Mouse (Mus musculus): ENCODE results near the gene Rapgef2. TPM values are rescaled to one million over a fixed set of nuclear protein-coding genes. Genes with fewer than 3 reads are reported as not detected.
"Not testable (repeated sequence)": the region's sequence is repeated elsewhere in the genome, so short reads cannot be mapped to it uniquely, and the experiment has no call there.

Gene Rapgef2
- total RNA-seq, 2 experiments from 2014 or later = 0.38 to 2.1 TPM

DNA sequence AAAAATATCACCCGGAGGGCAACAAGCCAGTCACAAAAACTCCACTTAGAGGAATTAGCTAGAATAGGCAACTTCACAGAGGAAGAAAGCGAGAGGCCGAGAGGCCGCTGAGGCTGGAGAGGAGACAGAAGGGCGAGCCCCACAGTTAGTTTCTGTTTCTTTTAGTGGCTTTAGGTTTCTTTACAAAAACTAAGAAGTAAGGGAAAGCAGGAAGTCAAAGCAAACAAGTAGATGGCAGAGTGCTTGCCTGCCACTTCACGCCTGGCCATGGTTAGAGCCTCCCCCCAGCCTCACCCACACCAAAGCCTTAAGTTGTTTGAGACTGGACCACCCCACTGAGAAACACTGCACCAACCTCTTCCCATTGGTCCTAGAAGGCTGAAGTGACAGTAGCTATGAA lies 108.2 kb downstream of the Rapgef2 start:
- ATAC-seq (replicated peaks; ENCODE audit: low FRiP score, poor library complexity, severe bottlenecking) = no peak

DNA sequence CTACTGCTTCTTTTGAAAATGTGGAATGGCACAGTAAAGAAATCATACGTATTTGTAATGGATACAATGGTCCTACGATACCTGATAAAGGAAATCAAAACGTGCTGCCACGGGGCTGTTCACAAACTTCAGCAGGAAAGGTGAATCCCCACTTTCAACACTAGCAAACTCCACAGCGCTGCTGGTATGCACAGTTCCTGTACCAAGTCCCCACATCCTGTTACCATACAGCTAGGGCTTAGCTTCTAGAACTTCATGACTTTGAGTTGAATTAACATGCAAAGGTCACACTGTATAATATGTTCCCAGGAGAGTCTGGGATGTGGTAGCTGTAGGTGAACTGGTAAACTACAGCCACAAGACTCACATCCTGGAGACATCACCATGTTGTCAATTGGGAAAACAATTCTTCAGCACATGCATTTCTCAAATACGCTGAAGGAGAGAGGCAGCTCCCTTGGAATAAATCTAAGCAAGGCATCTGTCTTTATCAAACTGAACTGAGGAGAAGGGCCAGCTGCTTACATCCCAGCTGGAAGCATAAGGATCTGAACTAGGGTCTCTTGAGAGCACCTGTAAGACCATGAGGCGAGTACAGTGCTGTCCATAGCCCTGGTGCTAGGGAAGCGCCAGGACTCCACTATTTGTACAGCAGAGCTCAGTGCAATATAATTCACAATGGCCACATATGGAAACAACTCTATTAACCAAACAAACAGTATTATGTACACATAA lies 109.0 kb downstream of the Rapgef2 start:
- ATAC-seq (replicated peaks; ENCODE audit: low FRiP score, poor library complexity, severe bottlenecking) = no peak

DNA sequence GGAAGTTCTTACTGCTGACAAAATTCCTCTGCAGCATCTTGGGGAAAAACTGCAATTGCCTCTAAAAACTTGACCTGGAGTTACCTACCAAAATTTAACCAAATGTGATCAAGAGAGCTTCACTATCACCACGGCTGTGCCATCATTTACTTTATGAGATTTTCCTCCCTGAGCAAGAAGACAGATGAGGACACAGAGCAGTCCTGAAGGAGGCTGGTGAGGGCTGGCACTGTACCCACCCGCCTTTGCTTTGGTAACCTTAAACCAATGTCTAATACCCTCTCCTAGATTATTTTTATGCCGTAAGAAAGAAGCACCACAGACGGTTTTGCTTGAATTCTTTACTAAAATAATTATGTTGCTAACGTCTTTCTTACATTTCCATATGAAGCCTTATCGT lies 112.1 kb downstream of the Rapgef2 start:
- ATAC-seq (replicated peaks; ENCODE audit: low FRiP score, poor library complexity, severe bottlenecking) = no peak

DNA sequence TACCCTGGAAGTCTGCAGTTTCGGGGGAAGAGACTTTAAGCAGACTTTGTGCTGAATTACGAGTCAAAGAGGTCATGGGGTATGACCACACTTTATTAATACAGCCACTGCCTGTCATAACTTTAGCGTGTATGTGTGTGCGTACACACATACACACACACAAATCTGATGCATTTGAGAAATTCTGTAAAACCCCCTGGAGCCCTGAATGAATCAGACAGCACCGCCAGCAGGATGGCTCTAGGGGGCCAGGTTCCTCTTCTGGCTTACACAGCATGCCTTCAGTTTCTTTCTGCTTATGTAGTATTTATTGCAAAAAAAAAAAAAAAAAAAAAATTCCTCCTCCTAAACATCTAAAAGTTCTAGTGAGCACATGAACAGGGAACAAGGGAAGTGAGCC lies 113.0 kb downstream of the Rapgef2 start:
- ATAC-seq (replicated peaks; ENCODE audit: low FRiP score, poor library complexity, severe bottlenecking) = no peak

DNA sequence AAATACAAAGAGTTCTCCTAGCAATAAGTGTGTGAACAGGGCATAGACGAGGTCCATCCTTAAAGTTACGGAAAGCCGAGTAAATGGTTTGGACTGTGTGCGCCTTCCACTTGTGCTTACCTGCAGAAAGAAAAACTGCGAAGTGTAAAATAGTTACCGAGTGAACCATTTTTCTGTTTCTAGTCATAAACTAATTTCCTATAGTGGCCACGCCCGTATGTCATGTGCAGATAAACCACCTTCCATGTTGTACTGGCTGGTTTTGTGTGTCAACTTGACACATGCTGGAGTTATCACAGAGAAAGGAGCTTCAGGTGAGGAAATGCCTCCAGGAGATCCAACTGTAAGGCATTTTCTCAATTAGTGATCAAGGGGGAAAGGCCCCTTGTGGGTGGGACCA lies 115.2 kb downstream of the Rapgef2 start:
- not testable (repeated sequence) for ATAC-seq (replicated peaks; ENCODE audit: low FRiP score, poor library complexity, severe bottlenecking)

DNA sequence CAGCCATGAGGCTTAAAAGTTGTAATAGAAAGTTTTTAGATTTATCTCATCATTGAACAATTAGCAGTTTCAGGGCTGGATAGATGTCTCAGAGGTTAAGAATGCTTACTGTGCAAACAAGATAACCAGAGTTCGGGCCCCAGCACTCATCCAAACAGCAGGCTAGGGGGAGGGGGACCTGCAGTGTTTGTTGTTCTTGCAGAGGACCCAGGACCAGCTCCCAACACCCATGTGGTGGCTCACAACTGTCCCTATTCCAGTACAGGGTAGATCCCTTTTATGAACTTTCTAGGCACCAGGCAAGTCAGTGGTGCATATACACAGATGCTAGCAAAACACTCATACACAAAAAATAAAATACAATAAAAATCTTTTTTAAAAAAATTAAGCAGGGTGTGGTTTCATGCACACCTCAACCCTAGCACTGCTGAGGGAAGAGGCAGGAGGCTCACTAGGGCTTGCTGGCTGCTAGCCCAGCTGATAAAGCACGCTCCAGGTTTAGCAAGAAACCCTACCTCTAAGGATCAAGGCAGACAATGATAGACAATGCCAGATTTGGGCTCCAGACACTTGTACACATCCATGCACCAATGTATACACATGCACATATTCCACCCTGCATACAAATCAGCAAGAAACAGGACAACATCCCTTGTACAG lies 118.0 kb downstream of the Rapgef2 start:
- ATAC-seq (replicated peaks; ENCODE audit: low FRiP score, poor library complexity, severe bottlenecking) = no peak

DNA sequence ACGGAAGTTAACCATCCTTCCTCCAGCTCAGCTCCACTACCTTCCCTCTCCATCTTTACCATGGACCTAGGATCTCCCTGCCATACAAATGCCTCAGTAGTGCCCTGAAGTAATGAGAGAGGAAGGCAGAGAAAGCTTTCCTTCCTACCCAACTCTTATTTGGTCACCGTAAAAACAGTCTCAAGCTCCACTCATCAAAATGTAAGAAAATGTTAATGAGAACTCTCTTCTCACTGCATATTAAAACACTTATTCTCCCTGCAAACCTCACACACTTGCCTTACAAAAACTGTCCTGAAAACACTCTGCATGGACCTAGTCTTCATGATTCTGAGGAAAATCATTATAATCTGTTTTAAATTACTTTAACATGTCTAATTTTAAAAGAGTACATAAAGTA lies 118.7 kb downstream of the Rapgef2 start:
- ATAC-seq (replicated peaks; ENCODE audit: low FRiP score, poor library complexity, severe bottlenecking) = no peak

DNA sequence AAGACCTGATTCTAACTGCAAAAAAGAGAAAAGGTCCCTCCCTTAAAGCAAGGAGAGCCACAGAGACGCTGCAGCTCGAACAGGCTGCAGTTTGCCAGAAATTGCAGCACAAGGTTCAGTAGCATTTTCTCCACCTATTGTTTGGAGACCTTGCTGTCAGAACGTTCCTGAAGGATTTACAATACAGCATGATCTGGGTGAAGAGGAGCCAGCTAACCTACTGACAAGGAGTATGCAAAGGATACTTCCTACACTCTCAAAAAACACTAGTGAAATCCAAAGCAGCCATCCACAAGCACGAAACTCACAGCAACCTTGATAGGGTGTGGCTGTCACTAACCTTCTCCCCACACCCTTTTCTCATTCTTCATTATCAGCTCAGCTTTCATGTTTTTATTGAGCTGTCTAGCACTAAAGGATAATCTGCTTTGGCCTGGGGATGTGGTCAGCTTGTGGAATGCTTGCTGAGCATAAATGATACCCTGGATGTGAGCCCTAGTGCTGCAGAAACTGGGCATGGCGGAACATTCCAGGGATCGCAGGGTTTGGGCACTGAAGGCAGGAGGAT lies 124.4 kb downstream of the Rapgef2 start:
- no peak for ATAC-seq (replicated peaks; ENCODE audit: low FRiP score, poor library complexity, severe bottlenecking)

DNA sequence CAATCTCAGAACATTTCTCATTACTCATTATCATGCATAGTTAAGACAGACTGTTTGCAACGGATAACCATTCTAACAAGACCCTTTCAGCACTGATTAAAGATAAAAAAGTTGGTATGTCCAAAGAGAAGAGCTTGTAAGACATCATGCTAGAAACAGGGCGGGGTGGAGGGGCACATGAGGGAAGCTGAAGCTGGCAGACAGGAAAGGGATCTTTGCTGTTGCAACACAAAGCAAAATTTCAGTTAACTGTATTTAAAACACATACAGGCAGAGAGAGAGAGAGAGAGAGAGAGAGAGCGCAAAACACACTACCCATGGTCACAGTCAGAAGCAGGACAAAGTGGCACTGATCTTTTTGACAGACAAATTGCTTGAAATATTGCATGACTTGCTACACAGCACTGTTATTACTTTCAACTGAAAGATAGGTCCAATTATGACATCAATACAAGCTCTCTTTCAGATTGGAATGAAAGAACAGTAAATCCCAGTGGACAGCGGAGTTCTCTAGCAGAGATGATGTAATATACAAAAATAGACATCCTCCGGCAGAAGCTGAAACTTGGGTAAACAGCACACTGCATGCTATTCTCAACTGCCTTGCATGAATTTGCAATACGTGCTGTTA lies 125.1 kb downstream of the Rapgef2 start:
- ATAC-seq (replicated peaks; ENCODE audit: low FRiP score, poor library complexity, severe bottlenecking) = no peak

DNA sequence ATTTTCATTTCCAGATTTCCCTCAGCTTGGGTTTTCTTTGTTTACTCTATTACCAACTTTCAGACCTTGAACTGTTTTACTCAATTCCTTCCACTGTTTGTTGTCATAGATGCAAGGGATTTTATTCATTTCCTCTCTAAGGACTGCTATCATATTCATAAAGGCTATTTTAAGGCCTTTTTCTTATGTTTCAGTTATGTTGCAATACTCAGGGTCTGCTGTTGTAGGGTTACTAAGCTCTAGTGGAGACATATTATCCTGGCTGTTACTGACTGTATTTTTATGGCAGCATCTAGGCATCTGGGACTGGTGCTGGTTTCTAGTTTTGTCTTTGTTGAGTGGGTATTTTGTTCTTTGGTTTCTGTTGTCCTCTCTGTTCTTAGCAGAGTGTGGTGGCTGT lies 128.1 kb downstream of the Rapgef2 start:
- no peak for ATAC-seq (replicated peaks; ENCODE audit: low FRiP score, poor library complexity, severe bottlenecking)

DNA sequence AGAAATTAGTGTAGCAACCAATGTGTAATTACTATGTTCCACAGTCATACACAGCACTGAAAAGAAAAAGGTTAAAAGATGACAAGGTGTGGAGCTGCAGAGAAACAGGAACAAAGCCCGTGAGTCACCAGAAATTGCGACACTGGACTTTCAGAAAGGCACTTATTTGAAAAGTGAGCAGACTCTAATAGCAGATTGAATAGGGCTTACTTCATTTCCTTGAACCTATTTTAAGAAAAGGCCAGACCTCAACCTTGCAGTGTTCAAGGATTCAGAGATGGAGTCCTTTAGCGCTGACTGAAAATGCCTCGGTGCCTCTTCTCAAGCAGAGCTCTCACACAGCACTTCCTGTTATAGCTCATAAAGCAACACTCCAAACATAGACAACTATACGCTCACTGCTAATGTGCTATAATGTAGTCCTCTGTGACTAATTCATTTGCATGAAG lies 133.3 kb downstream of the Rapgef2 start:
- ATAC-seq (replicated peaks; ENCODE audit: low FRiP score, poor library complexity, severe bottlenecking) = no peak

DNA sequence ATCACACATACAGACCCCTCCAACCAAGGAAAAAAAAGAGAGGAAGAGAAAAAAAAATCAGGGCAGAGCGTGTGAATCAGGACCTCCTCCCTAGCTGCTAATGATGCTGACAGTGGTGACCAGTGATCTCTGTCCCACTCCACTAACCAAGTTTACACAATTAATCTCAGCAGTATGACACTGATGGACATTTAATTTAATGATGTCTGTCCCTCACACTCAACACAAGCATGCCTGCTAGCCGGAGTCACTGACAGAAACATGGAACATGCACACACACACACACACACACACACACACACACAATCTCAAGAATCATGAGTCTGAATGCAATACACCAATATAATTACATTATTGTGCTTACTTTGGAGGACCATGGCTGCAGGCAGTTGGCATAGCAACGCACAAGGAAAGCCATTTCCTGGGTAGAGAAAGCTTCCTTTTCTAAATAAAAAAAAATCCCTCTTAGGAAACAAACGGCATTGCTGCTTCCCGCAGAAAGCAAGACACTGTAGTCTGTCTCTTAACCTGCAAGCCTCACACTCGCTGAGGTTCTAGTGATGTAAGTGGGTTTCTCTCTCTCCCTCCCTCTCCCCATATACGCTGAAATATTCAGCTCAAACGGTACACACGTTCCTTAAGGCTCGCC lies 140.8 kb downstream of the Rapgef2 start:
- ATAC-seq (replicated peaks; ENCODE audit: low FRiP score, poor library complexity, severe bottlenecking) = no peak

DNA sequence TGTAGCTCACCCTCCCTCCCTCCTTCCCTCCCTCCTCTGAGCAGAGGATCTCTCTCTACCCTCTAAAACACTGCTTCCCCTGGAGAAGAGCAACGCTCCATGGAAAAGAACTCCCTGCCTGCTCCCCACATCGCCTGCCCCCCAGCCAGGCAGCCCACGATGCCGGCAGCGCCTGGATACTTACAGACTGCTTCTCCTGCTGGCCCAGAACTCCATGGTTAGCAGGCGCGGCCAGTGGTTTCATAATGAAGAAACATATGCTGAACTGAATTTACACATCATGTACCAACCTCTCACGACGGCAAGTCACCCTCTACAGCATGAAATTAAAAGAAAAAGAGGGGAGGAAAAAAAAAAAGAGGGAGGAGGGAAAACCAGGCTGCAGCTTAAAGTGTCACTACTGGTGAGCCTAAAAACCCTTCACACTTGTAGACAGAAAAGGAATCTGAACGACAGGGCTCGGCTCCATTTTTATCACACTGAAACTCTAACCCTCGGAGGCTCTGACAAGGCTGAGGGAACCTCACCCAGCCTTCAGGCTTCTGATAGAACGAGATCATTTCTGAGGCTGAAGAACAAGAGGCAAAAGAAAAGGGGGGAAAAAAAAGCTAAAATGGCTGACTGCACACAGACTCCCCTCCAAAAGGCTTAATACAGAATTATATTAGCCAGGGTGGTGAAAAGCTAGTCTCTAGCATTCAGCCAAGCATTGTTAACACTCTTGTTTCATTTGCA lies 141.5 kb downstream of the Rapgef2 start:
- ATAC-seq (replicated peaks; ENCODE audit: low FRiP score, poor library complexity, severe bottlenecking) = no peak

DNA sequence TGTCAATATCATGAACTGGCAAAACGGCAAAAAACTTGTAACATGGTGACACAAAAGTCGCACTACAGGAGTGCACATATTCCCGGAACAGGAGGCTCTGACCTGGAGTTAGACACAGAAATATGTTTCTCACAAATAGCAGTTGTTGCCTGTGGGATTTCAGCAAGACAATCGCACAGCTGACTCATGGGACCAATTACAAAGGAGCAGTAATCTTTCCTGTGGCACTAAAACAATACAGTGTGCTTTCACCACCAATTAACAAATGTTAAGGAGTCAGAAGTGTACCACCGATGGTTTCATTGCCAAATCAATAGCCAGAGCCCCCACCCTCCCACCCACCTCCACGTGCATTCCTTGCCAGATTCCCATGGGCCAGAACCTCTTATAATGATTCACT lies 142.2 kb downstream of the Rapgef2 start:
- ATAC-seq (replicated peaks; ENCODE audit: low FRiP score, poor library complexity, severe bottlenecking) = no peak

DNA sequence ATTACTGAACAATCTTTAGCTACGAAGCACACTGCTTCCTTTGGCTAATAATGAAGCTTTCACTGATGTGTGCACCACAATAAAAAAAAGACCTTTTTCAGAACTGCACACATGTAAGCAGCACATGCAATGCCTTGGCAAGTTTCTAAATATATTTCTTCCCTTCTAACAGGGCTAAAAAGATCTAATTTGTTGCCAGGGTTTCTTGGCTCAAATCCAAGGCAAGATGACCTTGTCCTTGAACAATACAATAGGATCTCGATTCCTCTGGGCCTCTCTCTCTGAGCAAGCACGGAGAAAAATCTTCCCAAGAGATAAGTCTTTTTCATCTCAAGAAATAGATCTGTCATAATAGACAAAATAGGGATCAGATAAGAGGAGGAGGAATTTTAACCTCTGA lies 147.1 kb downstream of the Rapgef2 start:
- ATAC-seq (replicated peaks; ENCODE audit: low FRiP score, poor library complexity, severe bottlenecking) = no peak

DNA sequence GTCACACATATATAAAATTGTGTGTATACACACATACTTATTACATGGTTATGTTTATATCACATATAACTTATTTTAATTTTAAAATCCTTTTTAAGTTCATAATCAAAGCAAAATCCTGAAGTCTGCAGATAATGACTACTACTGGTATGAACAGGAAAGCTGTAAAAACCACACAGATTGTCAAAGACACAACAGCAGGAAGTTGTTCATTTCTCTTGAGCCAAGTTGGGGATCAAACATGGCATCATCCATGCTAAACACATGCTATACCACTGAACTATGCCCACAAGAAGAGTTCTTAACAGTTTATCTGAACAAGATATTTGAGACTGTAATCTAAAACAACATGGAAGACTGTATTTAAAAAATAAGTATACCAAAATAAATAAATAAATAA lies 147.7 kb downstream of the Rapgef2 start:
- ATAC-seq (replicated peaks; ENCODE audit: low FRiP score, poor library complexity, severe bottlenecking) = no peak

DNA sequence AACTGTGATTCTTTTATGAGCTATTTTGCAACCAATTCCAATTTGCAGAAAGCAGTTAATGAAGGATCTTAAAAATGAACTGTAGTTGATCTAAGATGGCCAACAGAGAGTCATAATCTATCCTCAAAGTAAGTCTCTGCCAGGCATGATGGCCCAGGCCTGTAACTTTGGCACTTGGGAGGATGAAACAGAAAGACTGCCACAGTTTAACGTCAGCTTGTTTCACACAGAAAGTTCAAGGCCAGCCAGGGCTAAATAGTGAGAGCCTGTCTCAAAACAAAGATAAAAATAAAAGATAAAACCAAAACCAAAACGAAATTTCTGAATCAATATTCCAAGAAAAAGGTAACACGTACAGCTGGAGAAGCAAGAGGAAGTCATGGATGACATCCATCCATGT lies 155.3 kb downstream of the Rapgef2 start:
- ATAC-seq (replicated peaks; ENCODE audit: low FRiP score, poor library complexity, severe bottlenecking) = no peak

DNA sequence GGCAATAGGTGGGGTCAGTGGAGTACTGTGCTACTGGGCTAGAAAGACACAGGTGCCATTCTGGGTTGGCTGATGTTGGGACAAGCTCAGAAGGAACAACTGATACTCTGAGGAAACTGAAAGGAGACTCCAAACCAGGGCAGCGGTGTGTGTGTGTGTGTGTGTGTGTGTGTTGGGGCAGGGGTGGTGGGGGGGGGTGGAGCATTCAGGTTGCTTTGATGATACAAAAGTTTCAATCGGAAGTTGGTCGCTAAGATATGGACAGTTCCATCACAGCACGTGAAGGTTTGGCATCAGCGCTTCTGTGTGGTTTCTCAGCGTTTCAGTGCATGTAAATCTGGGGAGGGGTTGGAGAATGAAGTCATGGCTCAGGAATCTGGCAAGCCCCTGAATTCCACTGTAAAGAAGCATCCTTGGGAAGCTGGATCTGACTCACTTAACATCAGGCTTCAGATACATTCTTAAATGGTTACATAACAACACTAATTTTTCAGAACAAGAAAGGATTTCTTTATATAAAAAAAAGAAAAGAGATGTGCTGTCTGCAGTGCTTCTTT lies 157.2 kb downstream of the Rapgef2 start:
- no peak for ATAC-seq (replicated peaks; ENCODE audit: low FRiP score, poor library complexity, severe bottlenecking)

DNA sequence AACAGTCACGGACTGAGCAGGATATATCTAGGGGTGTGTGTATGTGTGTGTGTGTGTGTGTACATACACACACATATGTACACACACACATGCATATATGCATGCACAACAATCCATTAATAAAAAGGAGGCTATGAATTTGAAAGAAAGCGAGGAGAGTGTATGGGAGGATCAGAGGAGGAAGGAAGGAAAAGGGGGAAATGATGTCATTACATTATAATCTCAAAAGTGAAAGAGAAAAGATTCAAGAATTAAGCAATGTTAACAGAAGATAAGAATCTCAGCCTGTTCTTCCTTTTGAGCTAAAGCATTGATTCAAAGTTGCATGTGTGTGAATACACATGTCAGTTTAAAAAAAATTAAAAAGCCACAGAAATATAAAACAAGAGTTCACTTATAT lies 158.5 kb downstream of the Rapgef2 start:
- no peak for ATAC-seq (replicated peaks; ENCODE audit: low FRiP score, poor library complexity, severe bottlenecking)

Measured in erythroid progenitor cell, adult 5-6 weeks (primary cell).